Mouse (Mus musculus) gastrocnemius, adult 8-10 months (tissue): ENCODE measurements at regions not wholly inside any gene's neighbourhood (a gene's known extent, or its start where the extent isn't known, plus 50 kb on each side); places are given as distances from the start of the nearest gene placed in this dataset.

ENCODE experiments used
- DNase-seq, 2 experiments: peaks; one replicate each; pipeline ENCODE4 v3.0.0; 2022; ENCODE audit warnings: low spot score in 2 of 2

DNA sequence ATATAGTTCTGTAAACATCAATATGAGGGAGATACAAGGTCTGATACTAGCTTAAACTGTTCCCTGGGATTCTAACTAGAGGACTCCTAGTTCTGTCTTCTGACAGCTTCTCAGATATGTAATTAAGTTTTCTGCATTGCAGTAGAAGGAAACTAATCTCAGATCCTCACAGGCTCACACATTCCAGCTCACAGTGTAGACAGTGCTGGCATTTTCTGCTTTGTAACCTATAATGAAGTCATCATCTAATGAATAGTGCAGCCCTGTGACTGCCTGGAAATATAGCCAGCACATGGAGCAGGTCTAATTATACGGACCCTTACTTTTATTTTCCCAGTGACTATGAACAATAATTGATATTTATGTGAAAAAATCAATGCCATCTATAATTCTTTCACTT is 331.2 kb upstream of the Celf2 start:
- DNase-seq = no peak

DNA sequence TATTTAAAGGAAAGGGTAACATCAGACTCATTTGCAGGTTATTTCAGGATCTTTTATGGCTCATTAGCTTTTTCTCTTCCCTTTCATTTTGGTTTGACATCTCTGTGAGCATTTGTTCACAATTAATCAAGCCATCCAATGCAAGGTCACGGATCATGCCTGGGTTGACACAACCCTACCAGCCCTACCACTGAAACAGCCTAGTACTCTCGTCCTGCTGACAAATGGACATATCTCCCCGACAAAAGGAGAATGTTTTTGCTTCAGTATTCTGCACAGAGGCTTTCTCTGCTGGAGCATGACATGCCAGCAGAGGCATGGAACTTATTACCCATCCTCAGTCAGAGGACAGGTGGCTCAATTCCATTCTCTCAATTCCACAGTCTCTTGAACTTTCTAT is 328.5 kb upstream of the Celf2 start:
- no peak for DNase-seq

- DNase-seq = no peak
Measured at GRCm38 (mm10) chr2:7831239-7831638, 321.9 kb upstream of the Celf2 start.

DNA sequence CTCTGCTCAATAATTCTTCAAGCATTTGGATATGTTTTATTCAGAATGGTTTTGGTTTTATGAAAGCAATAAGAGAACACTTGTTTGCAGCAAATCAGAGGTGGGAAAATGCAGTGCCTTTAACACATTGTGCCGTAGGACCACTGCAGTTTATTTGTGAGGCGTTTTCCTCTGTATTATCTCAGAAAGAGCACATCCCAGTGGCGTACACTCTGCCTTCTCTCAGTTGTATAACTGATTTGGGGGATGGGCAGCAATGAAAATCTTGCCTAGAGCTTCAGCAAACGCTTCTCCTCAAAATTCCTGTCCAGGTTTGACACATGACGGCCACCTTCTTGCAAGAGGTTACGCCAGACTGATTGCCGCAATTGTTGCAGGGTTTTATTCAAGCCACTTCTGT is 316.9 kb upstream of the Celf2 start:
- no peak for DNase-seq

DNA sequence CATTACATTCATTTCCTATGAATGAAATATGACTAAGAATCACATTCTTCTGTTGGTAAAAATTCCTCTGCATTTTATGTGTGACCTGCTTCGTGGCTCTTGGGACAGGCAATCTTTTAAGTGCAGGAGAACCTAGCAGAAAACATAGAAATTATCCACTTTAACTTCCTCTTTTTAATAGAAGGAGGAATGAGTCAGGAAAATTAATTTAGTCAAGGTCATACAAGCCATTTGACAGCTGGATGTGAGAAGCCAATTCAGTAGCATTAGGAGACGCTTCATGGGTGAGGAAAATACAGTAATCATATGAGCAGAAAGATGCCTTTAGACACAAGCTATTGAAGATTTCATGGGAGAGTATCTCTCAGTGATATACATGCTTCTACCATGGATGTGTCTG is 287.1 kb upstream of the Celf2 start:
- DNase-seq = no peak

- no peak for DNase-seq
Measured at GRCm38 (mm10) chr2:7792456-7793145, 283.2 kb upstream of the Celf2 start.

DNA sequence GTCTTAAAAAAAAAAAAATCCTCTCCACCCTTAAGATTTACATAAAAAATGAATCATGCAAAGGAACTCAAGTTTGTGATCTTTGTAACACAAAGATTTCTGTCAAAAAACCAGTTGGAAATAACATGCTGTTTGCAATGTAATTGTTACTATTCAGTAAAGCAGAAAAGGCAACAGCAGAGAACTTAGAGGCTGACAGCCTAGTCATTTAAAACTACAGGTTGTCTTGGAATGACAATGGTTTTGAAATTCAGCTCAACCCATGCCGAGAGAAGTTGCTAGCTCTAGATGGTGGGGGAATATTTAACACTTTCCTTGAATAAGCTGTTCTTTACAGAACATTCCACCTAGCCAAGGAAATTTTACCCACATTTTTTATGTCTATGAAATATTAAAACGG is 269.2 kb upstream of the Celf2 start:
- no peak for DNase-seq

- no peak for DNase-seq
Measured at GRCm38 (mm10) chr2:7734097-7734730, 224.9 kb upstream of the Celf2 start.

DNA sequence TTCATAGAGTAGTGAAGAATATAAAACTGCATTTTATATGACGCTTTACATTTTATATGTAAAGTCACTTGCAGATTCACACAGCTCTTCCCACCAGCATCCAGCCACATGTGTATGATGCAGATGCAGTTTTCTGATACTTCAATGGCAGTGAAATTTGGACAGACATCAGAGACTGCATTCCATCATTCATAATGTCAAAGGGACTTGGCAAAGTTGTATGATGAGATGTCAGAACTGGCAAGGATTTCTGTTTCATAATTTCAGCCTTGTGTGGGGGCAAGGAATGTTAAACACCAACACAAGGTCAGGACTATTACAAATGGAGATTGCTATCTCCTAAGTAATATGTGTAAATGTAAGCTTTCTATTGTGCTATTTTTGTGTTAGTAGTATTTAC is 221.6 kb upstream of the Celf2 start:
- no peak for DNase-seq

- no peak for DNase-seq
Measured at GRCm38 (mm10) chr2:7722283-7722935, 213.0 kb upstream of the Celf2 start.

- no peak for DNase-seq
Measured at GRCm38 (mm10) chr2:7711046-7711445, 201.7 kb upstream of the Celf2 start.

GRCm38 (mm10) chr2:7710476-7710875 is 201.1 kb upstream of the Celf2 start:
- no peak for DNase-seq

- no peak for DNase-seq
Measured at GRCm38 (mm10) chr2:7683355-7683754, 174.0 kb upstream of the Celf2 start.

GRCm38 (mm10) chr2:7640892-7641291 is 131.5 kb upstream of the Celf2 start:
- DNase-seq = no peak

GRCm38 (mm10) chr2:7622716-7623285 is 113.4 kb upstream of the Celf2 start:
- no peak for DNase-seq

DNA sequence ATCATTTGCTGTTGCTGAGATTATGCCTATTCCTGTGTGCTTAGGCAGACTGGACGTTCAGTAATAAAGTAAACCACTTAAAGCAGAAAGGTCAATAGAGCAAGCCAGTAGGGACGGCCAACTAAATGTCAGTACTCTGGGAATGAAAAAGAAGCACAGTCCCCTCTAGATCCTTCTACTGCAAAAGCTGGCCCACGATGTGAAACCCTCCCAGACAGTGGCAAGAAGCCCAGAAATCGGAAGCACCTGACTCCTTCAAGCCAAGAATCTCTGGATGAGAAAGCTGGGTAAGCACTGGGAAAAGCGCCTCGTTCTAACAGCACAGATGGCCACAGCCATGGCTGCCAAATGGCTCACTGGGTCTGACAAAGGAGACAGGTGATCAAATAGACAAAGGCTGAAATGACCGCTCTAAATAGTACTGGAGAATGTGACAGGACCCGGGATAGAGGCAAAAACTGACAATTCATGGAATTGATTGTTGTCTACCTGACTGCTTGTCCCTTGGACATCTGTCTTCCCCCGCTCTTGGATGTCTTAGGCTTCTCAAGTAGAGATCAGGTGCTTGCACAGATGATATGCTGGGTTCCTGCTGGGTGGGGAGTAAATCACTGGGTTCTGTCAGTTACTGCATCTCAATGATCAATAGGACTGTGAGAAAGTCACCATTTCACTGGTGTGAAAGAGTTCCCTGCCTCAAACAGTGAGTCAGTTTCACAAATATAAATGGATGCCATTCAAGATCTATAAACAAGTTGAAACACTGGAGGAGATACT is 110.7 kb upstream of the Celf2 start:
- peak; percentile 10 to 62 for DNase-seq

GRCm38 (mm10) chr2:7578196-7578595 is 68.8 kb upstream of the Celf2 start:
- no peak for DNase-seq
